ENCODE assay signal across 9 mouse cellular contexts in genomic region chr10:3365671-3366035, GRCm38 (mm10). TPM values are rescaled to one million over a fixed set of nuclear protein-coding genes. Genes with fewer than 3 reads are reported as not detected.
DNase-seq lines count a peak whose midpoint lies in the region; ATAC-seq and TF ChIP-seq lines count a peak whose summit lies in the region.
"Had no signal": no experiment of that assay in that cellular context is flagged by ENCODE, and none has a peak within 500 bp of the region (broad histone marks: within the 10 kb centered on the region; RNA-seq: fewer than 3 reads in every experiment).

No protein-coding gene starts in this region.

- DNase-seq in heart, postnatal 25 days (ENCODE audit: low spot score), result no peak
- DNase-seq in ES-E14 (ENCODE audit: low read depth, low spot score), result no peak
- DNase-seq in yolk sac, embryonic 10.5 days (ENCODE audit: low spot score), result no peak
- DNase-seq in kidney, postnatal 25 days, result no peak
- DNase-seq in ovary, postnatal 14 days (ENCODE audit: low spot score), result no peak

- H3K4me3 ChIP-seq in heart, embryonic 12.5 days, result peak overlapping the region; percentile 86
- H3K4me3 ChIP-seq in ES-E14 (ENCODE audit: insufficient read depth in 1 of 2, low read depth in 1 of 2, low read length in 2 of 2, poor library complexity in 1 of 2, severe bottlenecking in 1 of 2), result peak overlapping the region; percentile 72 to 74; a peak in 2 of 4 replicates
- peak overlapping the region; percentile 75 for H3K4me3 ChIP-seq in forebrain, embryonic 15.5 days
- no peak overlapping the region; the same call in 1 of the 2 replicates for H3K4me3 ChIP-seq in liver, embryonic 16.5 days (ENCODE audit: low read depth, low read length)

- H3K9me3 ChIP-seq in heart, embryonic 12.5 days (replicated peaks), result no peaks in the 10 kb centered on the region
- H3K9me3 ChIP-seq in ES-E14 (ENCODE audit: control insufficient read depth, insufficient read depth, low read depth, low read length), result no peaks in the 10 kb centered on the region
- H3K9me3 ChIP-seq in forebrain, embryonic 15.5 days, result no peaks in the 10 kb centered on the region
- no peaks in the 10 kb centered on the region for H3K9me3 ChIP-seq in liver, embryonic 16.5 days (replicated peaks; ENCODE audit: control insufficient read depth, low read length)

- peak overlapping the region; percentile 74 for H3K4me2 ChIP-seq in heart, embryonic 12.5 days
- H3K4me2 ChIP-seq in forebrain, embryonic 15.5 days (replicated peaks), result peak overlapping the region; percentile 81
- H3K4me2 ChIP-seq in liver, embryonic 16.5 days (ENCODE audit: low read depth, low read length), result peak overlapping the region; percentile 67; the same call in 1 of the 2 replicates

- peak overlapping the region; percentile 88 for H3K9ac ChIP-seq in heart, embryonic 12.5 days
- H3K9ac ChIP-seq in ES-E14 (ENCODE audit: insufficient read depth, low read depth, low read length, poor library complexity, severe bottlenecking), result no peak overlapping the region
- peak overlapping the region; percentile 81 for H3K9ac ChIP-seq in forebrain, embryonic 15.5 days (replicated peaks)
- H3K9ac ChIP-seq in liver, embryonic 16.5 days (ENCODE audit: low read depth, low read length), result no peak overlapping the region

- no peaks in the 10 kb centered on the region for H3K27me3 ChIP-seq in heart, embryonic 12.5 days (replicated peaks)
- peaks cover 5% of the 10 kb centered on the region; the same call in 1 of the 2 replicates for H3K27me3 ChIP-seq in forebrain, embryonic 15.5 days
- H3K27me3 ChIP-seq in liver, embryonic 16.5 days (ENCODE audit: control insufficient read depth, insufficient read depth, low read depth, low read length), result peaks cover 22% of the 10 kb centered on the region

- in situ Hi-C loops in ES-E14 (cut with MboI; ENCODE audit: low sequenced_read_pairs in 2 of 2, unreplicated experiment in 2 of 2), result no loop called here

- ATAC-seq in heart, embryonic 12.5 days (ENCODE audit: insufficient number of reproducible peaks, low FRiP score), result no peak
- peak; percentile 9; the same call in 1 of the 2 replicates for ATAC-seq in forebrain, embryonic 15.5 days (replicated peaks)
- no peak for ATAC-seq in liver, embryonic 16.5 days (ENCODE audit: low read depth)

- intact Hi-C loops in heart, postnatal 25 days (cut with DNase I), result loop anchor here (2.0 to 5.0 kb wide), 2 partner anchors 29 to 52 kb away; no protein-coding TSS in a partner anchor

- peaks cover 7% of the 10 kb centered on the region; the same call in 1 of the 2 replicates for H3K36me3 ChIP-seq in heart, embryonic 12.5 days
- H3K36me3 ChIP-seq in ES-E14 (ENCODE audit: control insufficient read depth, insufficient read depth, low read length, poor library complexity, severe bottlenecking), result no peaks in the 10 kb centered on the region
- no peaks in the 10 kb centered on the region for H3K36me3 ChIP-seq in forebrain, embryonic 15.5 days
- no peaks in the 10 kb centered on the region for H3K36me3 ChIP-seq in liver, embryonic 16.5 days (ENCODE audit: control insufficient read depth, insufficient read depth)

- peak overlapping the region; percentile 84 for H3K27ac ChIP-seq in heart, embryonic 12.5 days (ENCODE audit: poor library complexity, severe bottlenecking)
- no peak overlapping the region for H3K27ac ChIP-seq in ES-E14 (ENCODE audit: insufficient read depth, low read depth, low read length, poor library complexity, severe bottlenecking)
- peak overlapping the region; percentile 74 for H3K27ac ChIP-seq in forebrain, embryonic 15.5 days (replicated peaks)
- H3K27ac ChIP-seq in liver, embryonic 16.5 days (ENCODE audit: low read length), result no peak overlapping the region

- 37% methylated on average over 5 of the region's 5 CpGs for WGBS in heart, embryonic 12.5 days
- WGBS in forebrain, embryonic 15.5 days, result 14% methylated on average over 5 of the region's 5 CpGs
- WGBS in liver, embryonic 16.5 days (ENCODE audit: insufficient replicate concordance), result 26% methylated on average over 5 of the region's 5 CpGs

- H3K4me1 ChIP-seq in heart, embryonic 12.5 days (replicated peaks), result peaks cover 16% of the 10 kb centered on the region
- 0 out of 4 replicates have a peak, but pooled peaks cover 0 to 2% of the 10 kb centered on the region in 2 experiments for H3K4me1 ChIP-seq in ES-E14 (ENCODE audit: control insufficient read depth in 2 of 2, insufficient read depth in 2 of 2, low read length in 2 of 2, poor library complexity in 1 of 2)
- H3K4me1 ChIP-seq in forebrain, embryonic 15.5 days, result peaks cover 12% of the 10 kb centered on the region; the same call in 1 of the 2 replicates
- H3K4me1 ChIP-seq in liver, embryonic 16.5 days (ENCODE audit: control insufficient read depth, low read depth, low read length), result no peaks in the 10 kb centered on the region

TF ChIP-seq in ES-E14, 5 proteins besides CTCF, POLR2A, EP300 and RAD21:
- TF ChIP-seq CHD2 (IDR thresholded peaks at IDR 0.05; ENCODE audit: low read depth, low read length) (no peak), HCFC1 (IDR thresholded peaks at IDR 0.05; ENCODE audit: borderline replicate concordance, insufficient read depth, low read length) (no peak), MAFK (IDR thresholded peaks at IDR 0.05; ENCODE audit: insufficient read depth, low read depth, low read length) (no peak), ZNF384 (IDR thresholded peaks at IDR 0.05; ENCODE audit: low read depth, low read length) (no peak), ZC3H11A (IDR thresholded peaks at IDR 0.05; ENCODE audit: borderline replicate concordance, low read depth, low read length) (no peak)

RNA-seq across cellular contexts. Expression of gene Ppp1r14c, which starts 0.2 kb away (rescaled TPM):
- polyA plus RNA-seq in heart, embryonic 12.5 days (2016; fragmentation: Nextera tagmentation; extraction: Ambion mirVana), result 217 and 222 TPM in 2 replicates
- total RNA-seq in heart, postnatal 25 days (2021), result 100 to 1,000 TPM; 213 to 228 TPM
- total RNA-seq in ES-E14 (2012; rRNA removed), result 0.48 and 0.62 TPM in 2 replicates
- polyA plus RNA-seq in forebrain, embryonic 15.5 days (2015; fragmentation: Nextera tagmentation; extraction: Ambion mirVana), result 63.0 and 64.4 TPM in 2 replicates
- polyA plus RNA-seq in liver, embryonic 16.5 days (2015; fragmentation: Nextera tagmentation; extraction: Ambion mirVana), result 0.25 and 0.33 TPM in 2 replicates
- polyA plus RNA-seq: spleen, adult 2 months had no signal

Comparison
In these comparisons a context has a peak if more than half of its experiments do, and no peak if none do; other contexts are left out.
1. H3K27ac ChIP-seq: peak in heart, embryonic 12.5 days (single experiment) and forebrain, embryonic 15.5 days (single experiment); none in ES-E14 (single experiment) and liver, embryonic 16.5 days (single experiment).
2. H3K9ac ChIP-seq: peak in heart, embryonic 12.5 days (single experiment) and forebrain, embryonic 15.5 days (single experiment); none in ES-E14 (single experiment) and liver, embryonic 16.5 days (single experiment).
3. RNA of gene Ppp1r14c, which starts 0.2 kb away (polyA plus RNA-seq): 217 to 222 TPM in heart, embryonic 12.5 days and 63.0 to 64.4 TPM in forebrain, embryonic 15.5 days; 0.25 to 0.33 TPM in liver, embryonic 16.5 days; every median in the first group is over 10 times any median in the second.
4. Peak in every context shown above with its lines, with median percentiles within 50 percentile points of each other: H3K4me2 ChIP-seq.